Mouse (Mus musculus) embryonic fibroblast, embryonic 13.5 days (primary cell): ENCODE results near the gene Cdk2. TPM values are rescaled to one million over a fixed set of nuclear protein-coding genes. Genes with fewer than 3 reads are reported as not detected.
"Not testable (repeated sequence)": the region's sequence is repeated elsewhere in the genome, so short reads cannot be mapped to it uniquely, and the experiment has no call there.

Source experiments
- H3K27ac ChIP-seq: 2 replicates; pipeline ENCODE4 v1.5.1; 2012; ENCODE audit warnings: low read length, control low read depth, inconsistent platforms; ENCODE audit not compliant: insufficient read depth
- H3K4me1 ChIP-seq: 2 replicates; pipeline ENCODE4 v1.6.1; 2011; ENCODE audit warnings: low read length; ENCODE audit not compliant: control insufficient read depth, insufficient read depth
- H3K4me3 ChIP-seq: 2 replicates; pipeline ENCODE4 v1.5.1; 2011; ENCODE audit warnings: mild to moderate bottlenecking, control low read depth, low read length; ENCODE audit not compliant: insufficient read depth
- CTCF ChIP-seq: IDR thresholded peaks from 2 replicates; pipeline ENCODE4 v1.5.1; 2011; ENCODE audit warnings: mild to moderate bottlenecking, control low read depth, low read length, moderate library complexity, borderline replicate concordance; ENCODE audit not compliant: insufficient read depth
- POLR2A ChIP-seq: IDR thresholded peaks from 2 replicates; pipeline ENCODE4 v1.6.1; 2011; ENCODE audit warnings: low read depth, mild to moderate bottlenecking, control low read depth, low read length, moderate library complexity
- polyA plus RNA-seq: library from polyadenylated mRNA; stranded (reverse); fragments of >200 nt; gene quantifications from 2 replicates; pipeline ENCODE4 v1.2.4, GENCODE M21; 2011; ENCODE audit warnings: low read depth; ENCODE audit not compliant: missing spikeins, insufficient read length

Cdk2 gene
- polyA plus RNA-seq, 1 experiment: 66.6 TPM

DNA sequence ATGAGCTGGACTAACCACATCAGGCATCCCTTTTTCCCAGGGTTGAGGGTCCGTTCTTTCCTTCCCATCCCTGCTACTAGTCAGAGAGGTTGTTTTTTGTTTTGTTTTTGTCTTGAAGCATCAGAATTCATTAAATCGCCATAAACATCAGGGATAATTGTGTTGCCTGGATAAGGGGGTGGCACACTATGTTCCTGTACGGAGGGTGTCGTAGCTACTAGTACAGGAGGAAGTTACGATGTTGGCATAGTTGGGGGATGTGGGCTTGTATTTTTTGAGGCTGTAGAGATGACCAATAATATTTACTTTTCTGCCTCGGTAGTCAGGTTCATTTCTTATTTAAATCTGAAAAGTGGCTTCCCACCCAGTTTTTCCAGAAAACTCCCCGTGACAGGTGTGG, 38.4 kb upstream of the Cdk2 start:
- Histone ChIP-seq H3K4me3 (peak overlapping the region; percentile 70), H3K27ac (no peak overlapping the region), H3K4me1 (peaks cover 3% of the 10 kb centered on the region; the same call in 1 of the 2 replicates)
- no peak for TF ChIP-seq CTCF
- TF ChIP-seq POLR2A: no peak

DNA sequence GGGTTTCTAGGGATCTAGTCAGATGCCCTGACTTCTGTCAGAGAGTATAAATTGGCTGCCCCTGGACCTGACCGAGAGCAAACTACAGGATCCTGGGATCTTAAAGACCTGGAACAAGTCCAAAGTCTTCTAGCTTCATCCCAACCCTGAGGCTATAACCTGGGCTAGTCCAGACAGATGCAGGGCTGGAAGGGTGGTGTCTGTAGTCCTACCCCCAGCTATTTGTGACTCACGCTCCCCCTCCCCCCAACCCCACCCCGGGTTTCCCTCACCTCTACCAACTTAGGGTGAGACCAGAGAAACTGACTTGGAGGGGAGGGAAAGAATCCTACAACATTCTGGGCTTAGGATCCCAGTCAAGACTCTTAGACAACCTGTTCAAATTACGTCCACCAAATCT, 37.8 kb upstream of the Cdk2 start:
- H3K27ac ChIP-seq: no peak overlapping the region
- TF ChIP-seq POLR2A: no peak
- no peak for TF ChIP-seq CTCF
- H3K4me3 ChIP-seq: peak overlapping the region; percentile 70; the same call in 1 of the 2 replicates
- H3K4me1 ChIP-seq: peaks cover 3% of the 10 kb centered on the region; the same call in 1 of the 2 replicates

DNA sequence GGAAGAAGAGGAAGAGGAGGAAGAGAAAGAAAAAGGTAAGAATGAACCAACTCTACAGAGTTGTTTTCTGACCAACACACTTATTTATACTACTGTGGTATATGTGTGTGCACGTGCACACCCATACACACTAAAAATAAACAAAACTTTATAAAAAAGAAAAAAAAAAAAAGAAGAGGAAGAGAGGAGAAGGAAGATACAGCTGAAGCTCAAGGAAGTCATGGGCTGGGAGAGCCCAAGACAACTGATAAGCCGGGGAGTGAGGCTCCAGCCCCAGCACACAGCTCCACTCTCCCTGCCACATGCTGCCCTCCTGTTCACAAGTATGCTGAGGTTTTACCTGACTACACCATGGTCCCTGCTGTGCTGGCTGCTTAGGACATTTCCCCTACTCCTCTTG, 35.5 kb upstream of the Cdk2 start:
- no peak overlapping the region for H3K27ac ChIP-seq
- TF ChIP-seq POLR2A (no peak), CTCF (no peak)
- peaks cover 3% of the 10 kb centered on the region; the same call in 1 of the 2 replicates for H3K4me1 ChIP-seq
- H3K4me3 ChIP-seq: no peak overlapping the region

- Histone ChIP-seq H3K4me3 (no peak overlapping the region), H3K4me1 (no peaks in the 10 kb centered on the region), H3K27ac (no peak overlapping the region)
- TF ChIP-seq POLR2A (no peak), CTCF (no peak)
Measured at GRCm38 (mm10) chr10:128737435-128737834, 32.6 kb upstream of the Cdk2 start.

DNA sequence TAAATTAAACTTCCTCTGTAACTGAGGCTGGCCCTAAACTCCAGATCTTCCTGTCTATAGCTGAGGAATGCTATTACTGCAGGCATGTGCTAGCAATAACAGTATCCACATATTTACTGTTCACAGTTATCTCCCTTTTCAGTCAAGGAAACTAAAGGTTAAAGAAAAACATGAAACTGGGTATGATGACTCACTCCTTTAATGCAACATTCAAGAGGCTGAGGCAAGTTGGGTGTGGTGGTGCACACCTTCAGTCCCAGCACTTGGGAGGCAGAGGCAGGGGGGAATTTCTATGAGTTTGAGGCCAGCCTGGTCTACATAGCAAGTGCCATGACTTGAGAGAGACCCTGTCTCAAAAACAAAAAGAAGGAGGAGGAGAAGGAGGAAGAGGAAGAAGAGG, 27.2 kb upstream of the Cdk2 start:
- Histone ChIP-seq H3K4me3 (no peak overlapping the region), H3K27ac (no peak overlapping the region), H3K4me1 (no peaks in the 10 kb centered on the region; the same call in 1 of the 2 replicates)
- no peak for TF ChIP-seq CTCF
- TF ChIP-seq POLR2A: no peak

DNA sequence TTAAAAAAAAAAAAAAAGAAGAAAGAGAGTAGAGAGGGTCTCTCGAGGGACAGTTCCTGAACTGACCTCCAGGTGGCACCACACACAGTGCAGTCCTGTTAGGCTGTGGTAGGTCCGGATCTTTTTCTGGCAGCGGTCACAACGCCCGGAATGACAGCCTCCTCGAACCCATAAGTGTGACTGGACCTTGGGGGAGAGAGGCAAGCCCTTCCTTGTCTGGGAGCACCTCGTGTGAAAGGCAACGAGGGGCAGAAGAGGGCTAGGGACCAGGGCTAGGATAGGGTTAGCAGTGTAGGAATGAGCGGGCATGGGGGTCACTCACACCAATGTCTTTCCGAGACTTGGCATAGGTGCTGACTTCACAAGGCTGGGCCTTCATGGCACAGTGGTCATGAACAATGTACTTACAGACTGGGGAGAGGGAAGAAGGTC, 26.2 kb upstream of the Cdk2 start:
- TF ChIP-seq CTCF (peak; percentile 85; the same call in 1 of the 2 replicates), POLR2A (no peak)
- Histone ChIP-seq H3K27ac (no peak overlapping the region), H3K4me3 (no peak overlapping the region), H3K4me1 (no peaks in the 10 kb centered on the region; the same call in 1 of the 2 replicates)

- H3K4me1 ChIP-seq: no peaks in the 10 kb centered on the region; the same call in 1 of the 2 replicates
- no peak overlapping the region for H3K4me3 ChIP-seq
- H3K27ac ChIP-seq: no peak overlapping the region
- TF ChIP-seq POLR2A (no peak), CTCF (no peak)
Measured at GRCm38 (mm10) chr10:128728059-128728458, 23.2 kb upstream of the Cdk2 start.

- not testable (repeated sequence) for H3K4me1 ChIP-seq, H3K27ac ChIP-seq, H3K4me3 ChIP-seq
Measured at GRCm38 (mm10) chr10:128725466-128725865, 20.6 kb upstream of the Cdk2 start.

DNA sequence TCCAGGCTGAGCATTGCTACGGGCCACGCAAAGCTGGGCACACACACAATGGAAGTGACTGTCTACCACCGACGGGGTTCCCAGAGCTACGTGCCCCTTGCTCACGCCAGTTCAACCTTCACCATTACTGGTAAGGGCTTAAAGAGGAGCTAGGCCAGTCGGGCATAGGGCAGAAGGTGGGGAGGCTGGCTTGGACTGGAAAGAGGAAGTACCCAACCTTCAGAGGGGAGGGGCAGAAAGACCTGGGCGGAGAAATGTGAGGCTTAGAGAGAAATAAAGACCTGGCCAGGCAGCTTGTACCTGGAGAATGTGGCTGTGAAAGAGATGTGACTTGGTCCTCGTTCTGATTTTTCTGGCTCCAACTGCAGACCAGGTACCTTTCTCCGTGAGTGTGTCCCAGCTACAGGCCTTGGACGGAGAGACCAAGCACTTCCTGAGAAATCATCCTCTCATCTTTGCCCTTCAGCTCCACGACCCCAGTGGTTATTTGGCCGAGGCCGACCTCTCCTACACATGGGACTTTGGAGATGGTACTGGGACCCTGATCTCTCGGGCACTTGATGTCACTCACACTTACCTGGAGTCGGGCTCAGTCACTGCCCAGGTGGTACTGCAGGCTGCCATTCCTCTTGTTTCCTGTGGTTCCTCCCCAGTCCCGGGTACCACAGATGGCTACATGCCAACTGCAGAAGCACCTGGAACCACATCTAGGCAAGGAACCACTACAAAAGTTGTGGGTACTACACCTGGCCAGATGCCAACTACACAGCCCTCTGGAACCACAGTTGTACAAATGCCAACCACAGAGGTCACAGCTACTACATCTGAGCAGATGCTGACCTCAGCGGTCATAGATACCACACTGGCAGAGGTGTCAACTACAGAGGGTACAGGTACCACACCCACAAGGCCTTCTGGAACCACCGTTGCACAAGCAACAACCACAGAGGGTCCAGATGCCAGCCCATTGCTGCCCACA, 11.0 kb upstream of the Cdk2 start:
- H3K27ac ChIP-seq: no peak overlapping the region
- no peaks in the 10 kb centered on the region for H3K4me1 ChIP-seq
- no peak overlapping the region for H3K4me3 ChIP-seq
- TF ChIP-seq POLR2A (no peak), CTCF (no peak)

GRCm38 (mm10) chr10:128711318-128711717, 6.5 kb upstream of the Cdk2 start:
- not testable (repeated sequence) for H3K4me3 ChIP-seq

GRCm38 (mm10) chr10:128705317-128705693, 474 bp upstream of the Cdk2 start:
- no peak overlapping the region for H3K4me3 ChIP-seq
- H3K4me1 ChIP-seq: no peaks in the 10 kb centered on the region
- no peak overlapping the region for H3K27ac ChIP-seq
- TF ChIP-seq CTCF (no peak), POLR2A (no peak)

More at GRCm38 (mm10) chr10:128711318-128711717, 6.5 kb upstream of the Cdk2 start:
- H3K4me1 ChIP-seq, H3K27ac ChIP-seq: not testable (repeated sequence)
